Mouse (Mus musculus) left cerebral cortex, adult 11 months (tissue): ENCODE results near the gene Rad51b.

Experiments used
- DNase-seq: peaks from one replicate; pipeline ENCODE4 v3.0.0; 2022; ENCODE audit warnings: low spot score

Rad51b gene

DNA sequence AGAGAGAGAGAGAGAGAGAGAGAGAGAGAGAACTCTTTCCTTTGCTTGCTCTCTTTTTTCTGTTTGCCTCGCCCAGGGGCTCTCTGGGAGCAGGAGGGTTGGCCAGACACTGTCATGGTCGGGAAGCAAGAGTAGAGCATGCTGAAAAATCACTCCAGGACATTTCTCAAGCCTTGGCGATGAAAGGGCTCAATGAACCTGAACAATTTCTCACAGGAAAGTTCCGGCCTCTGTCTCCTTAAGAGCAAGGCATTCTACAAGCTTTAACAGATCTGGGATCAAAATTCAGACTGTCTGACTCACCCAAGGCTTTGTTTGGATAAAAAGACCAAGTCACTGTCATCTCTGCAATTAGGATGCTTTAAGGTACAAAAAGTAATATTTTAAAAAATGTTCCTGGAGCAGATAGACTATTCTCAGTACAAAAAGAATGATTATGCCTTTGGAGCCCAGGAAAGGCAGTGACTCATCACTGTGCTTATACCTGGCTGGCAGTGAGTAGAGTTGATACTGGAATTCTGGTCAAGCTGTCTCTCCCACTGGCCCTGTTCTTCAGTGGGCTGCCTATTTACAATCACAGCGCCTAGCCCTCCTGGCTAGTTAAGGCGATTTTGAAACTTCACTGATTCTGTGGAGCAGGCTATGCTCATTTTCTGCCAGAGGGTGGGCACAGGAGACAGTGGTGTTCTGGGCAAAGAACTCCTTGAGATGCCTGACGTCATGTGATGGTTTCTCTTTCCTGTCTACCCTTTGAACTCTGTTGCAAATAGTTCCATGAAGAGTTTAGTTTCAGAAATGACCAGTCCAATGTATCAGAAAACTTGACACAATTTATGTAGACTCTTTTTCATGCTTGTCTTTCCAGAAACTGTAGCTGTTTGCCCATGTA is 352.0 kb downstream of the Rad51b start:
- no peak for DNase-seq

DNA sequence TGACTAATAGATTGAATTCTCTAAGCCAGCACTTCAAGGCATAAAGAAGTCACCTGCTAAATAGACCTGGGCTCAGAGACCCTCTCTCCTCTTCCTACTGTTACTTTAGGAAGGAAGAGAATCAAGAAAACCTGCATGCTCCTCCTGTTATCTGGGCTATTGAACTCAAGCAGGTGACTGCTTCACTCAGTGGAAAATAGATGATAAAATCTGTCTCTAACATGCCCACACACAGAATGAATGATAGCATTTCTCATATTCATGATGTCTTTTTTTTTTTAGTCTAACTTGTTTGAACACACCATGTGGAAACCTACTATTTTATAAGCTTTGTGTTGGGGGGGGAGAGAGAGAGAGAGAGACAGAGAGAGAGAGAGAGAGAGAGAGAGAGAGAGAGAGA is 352.7 kb downstream of the Rad51b start:
- no peak for DNase-seq

DNA sequence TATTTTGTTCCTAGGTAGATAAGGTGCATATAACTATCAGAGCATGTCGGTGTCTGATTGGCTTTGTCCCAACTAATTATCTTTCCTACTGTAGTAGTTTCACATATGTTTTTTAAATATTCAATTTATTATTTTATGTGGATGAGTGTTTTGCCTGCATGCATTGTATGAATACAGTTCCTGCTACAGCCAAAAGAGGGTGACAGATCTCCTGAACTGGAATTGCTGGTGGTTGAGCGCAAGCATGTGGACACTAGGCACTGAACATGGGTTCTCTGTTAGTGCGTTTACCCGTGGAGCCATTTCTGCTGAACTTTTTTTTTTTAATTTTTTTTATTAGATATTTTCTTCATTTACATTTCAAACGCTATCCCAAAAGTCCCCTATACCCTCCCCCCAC is 358.1 kb downstream of the Rad51b start:
- DNase-seq: no peak

GRCm38 (mm10) chr12:79658861-79659260 is 361.8 kb downstream of the Rad51b start:
- no peak for DNase-seq

DNA sequence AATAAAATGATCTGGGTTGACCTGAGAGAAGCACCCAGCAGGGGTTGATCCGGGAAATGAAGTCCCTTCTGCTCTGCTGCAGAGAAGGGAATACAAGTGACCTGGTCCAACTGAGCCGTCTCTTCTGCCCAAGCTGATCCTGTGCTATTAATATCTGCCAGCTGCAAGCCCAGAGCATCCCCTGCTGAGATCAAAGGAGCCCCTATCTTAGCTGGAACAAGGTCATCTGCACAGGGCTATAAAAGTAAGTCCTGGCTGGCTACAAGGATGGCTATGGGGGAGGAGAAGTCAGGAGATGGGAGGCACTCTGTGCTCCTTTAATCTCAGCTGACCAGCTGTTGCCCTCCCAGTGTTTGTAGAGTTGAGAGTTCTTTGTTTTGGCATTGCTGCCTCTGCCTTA is 364.2 kb downstream of the Rad51b start:
- no peak for DNase-seq

DNA sequence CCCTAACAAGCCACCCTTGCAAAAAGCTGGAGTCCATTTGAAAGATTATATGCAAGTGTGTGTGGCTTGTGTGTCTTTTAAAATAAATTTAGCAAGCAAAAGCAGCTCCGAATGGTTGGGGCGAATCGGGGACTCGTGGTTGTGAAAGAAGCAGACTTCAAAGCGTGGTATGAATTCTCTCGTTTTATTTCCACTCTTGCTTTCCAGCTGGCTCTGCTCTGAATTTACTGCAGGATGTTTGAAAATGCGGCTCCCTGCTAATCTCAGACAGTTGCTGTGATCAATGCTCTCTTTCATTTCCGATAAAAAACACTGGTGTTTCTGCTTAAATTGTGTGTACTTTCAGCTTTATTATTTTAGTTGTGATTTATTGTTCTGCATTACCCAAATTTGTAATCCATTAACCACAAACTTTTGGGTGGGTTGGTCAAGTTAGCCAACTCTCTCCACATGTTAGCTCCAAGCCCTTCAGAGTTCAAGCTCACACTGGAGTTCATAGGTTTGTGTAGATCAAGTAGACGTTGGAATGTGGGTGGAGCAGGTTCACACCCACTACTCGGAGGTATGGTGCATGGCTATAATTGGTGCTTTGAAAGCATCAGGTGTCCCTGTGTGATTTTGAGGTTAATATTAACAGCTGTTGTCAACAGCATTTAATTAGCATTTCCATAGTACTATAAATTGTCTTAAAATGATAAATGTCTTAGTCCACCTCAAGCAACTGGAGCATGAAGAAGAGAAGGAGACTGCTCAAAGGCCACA is 366.2 kb downstream of the Rad51b start:
- no peak for DNase-seq

- DNase-seq: no peak
Observed at GRCm38 (mm10) chr12:79663893-79664574, 367.0 kb downstream of the Rad51b start.

DNA sequence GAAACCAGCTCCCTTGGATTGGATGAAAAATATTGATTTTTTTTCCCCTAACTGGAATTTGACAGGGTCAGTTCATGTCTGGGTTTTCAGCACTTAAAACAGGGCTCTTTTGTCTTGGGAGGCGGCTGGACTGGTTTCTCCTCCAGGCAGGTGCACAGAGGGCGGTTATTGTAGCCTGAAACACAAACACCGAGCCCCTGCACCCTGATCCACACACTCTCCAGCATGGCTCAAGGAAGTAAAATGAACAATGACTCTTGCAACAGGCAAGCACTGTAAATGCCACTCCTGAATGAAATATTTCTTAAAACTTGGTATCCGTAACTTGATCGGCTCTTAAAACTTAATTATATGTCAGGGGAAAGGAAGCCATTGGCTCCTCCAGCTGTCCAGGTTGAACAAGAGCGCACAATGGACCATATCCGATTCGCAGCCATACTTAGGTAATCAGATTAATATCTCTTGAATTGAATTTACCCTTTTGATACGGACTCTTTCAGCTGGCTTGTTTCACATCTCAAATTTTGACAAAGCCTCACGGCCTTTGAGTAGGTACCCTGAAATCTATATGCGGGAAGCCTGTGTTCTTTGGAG is 377.9 kb downstream of the Rad51b start:
- DNase-seq: no peak

- DNase-seq: no peak
Observed at GRCm38 (mm10) chr12:79675440-79676176, 378.5 kb downstream of the Rad51b start.

GRCm38 (mm10) chr12:79676251-79676650 is 379.2 kb downstream of the Rad51b start:
- no peak for DNase-seq

DNA sequence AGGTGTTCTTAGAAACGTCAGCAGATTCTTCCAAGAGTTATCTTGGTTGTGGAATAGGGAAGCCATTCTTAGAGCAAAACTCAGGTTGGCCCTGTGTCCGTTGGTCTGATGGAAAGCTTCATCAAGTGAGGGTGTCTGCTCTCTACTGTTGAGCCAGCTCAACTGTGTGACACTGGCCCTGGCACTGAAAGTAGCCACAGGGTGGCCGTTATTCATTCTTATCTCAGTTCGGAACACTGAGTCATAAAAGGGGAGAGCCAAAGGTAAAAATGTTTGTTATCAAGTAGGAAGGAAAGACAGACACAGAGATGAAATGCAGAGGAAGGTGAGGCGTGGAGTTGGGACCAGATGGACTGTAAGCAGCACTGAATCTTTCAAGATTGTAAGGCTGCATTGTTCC is 379.8 kb downstream of the Rad51b start:
- DNase-seq: no peak

DNA sequence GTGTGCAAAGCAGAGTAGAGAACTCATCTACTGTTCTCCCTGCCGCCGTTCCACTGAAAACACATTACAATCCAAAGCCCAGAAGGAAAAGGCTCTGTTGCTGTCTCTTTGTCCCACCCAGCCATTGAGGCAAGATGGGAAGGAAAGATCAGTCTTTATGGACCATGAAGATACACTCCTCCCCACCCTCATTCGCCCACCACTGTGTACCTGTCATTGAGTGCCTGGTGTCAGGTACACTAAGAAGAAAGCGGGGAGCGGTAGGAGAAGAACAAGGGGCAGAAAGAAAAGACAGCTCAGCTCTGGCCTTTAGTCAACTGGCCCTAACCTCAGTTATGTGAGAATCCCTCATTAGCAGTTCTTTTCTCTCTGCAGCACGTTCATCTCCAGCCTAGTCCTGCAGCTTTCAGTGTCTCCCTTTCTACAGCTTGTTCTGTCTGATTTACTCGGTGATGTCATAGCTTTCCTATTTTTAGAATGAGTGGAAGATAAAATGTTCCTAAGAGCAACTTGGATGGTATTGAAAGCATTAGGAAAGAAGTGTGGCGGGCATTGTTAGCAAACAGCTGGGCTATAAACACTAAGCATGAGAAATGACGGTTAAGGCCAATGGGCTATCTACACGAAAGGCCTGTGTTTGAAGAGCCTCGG is 382.3 kb downstream of the Rad51b start:
- DNase-seq: no peak

GRCm38 (mm10) chr12:79679941-79680697 is 383.0 kb downstream of the Rad51b start:
- DNase-seq: no peak

DNA sequence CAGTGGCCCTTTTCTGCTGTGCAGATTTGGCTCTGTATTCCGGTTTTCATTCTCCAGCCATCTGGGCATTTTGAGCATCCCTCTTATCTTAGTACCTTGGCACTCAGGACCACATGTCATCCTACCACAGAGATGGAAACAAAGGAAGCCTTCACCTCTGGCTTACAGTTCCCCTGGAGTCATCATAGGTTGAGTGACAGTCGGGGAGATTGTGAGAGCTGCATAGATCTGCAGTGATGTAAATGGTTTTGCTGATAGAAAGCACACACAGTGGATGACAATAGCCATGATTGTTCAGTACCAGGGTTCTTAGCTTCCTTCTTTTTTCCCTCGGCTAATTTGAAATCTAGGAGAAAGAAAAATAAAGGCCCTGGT is 383.6 kb downstream of the Rad51b start:
- no peak for DNase-seq

- no peak for DNase-seq
Observed at GRCm38 (mm10) chr12:79681571-79681970, 384.5 kb downstream of the Rad51b start.

DNA sequence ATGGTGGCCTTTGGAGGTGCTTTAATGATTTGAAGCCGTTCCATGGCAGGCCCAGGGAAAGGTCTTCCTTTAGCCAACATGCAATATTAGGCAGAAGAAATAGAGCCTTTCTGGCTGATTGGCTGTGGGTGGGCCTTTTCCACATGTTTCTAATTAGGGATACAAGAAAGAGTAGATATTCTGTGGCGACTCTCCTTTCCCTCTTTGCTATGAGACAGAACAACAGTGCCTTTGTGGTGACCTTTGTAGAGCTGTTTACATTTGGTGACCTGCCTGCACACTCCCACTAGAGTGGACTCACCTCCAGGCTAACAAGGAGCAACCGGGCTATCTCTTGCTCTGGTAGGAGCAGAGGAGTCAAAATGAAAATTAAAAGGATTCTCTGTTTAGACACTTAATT is 386.3 kb downstream of the Rad51b start:
- no peak for DNase-seq

GRCm38 (mm10) chr12:79683759-79684158 is 386.7 kb downstream of the Rad51b start:
- no peak for DNase-seq

DNA sequence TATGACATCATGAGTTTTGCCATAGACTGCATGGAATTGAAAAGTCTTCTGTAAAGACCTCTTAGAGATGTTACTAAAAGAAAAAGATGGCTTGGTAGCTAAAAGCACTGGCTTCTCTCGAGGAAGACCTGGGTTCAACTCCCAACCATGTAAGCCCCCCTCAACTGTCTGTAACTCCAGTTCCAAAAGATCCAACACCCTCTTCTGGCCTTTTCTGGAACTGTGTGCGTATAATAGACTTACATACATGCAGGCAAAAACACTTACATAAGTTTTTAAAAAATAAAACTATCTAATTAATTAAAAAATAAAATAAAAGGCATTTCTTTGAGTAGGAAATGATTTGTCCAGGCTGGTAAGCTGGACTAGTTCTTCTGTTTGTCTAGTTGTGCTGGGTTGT is 387.3 kb downstream of the Rad51b start:
- DNase-seq: no peak

DNA sequence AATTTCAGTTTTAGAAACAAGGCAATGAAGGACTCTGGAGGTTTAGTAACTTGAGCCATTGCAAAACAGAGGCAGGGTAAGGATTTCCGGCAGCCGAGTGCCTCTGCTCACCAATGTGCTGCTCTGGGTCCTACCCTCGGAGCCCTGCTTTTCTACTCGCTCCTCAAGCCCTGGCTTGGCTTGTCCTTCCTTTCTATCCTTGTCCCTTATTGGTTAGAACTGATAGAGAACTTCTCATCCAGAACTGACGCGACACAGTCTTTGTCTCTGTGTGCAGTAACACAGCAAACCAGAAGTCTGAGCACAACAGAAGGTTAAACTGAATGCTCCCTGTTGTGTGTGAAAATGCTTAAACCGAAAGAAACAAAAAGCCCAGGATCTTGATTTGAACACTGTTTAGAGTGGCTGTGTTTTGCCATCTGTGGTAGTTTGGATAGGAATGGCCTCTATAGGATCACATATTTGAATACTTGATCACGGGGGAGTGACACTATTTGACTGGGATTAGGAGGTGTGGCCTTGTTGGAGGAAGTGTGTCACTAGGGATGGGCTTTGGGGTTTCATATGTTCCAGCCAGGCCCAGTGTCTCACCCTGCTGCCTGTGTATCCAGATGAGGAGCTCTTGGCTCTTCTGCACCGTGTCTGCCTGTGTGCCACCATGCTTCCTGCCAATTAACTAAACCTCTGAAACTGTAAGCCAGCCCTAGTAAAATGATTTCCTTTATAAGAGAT is 389.7 kb downstream of the Rad51b start:
- DNase-seq: no peak
